Mouse (Mus musculus) cerebellum, adult (tissue): Measurements from ENCODE around the gene Olfr1504.
"Not testable (repeated sequence)": the region's sequence is repeated elsewhere in the genome, so short reads cannot be mapped to it uniquely, and the experiment has no call there.

ENCODE experiments used
- ATAC-seq: cut with Nextera tagmentation; 2 replicates; pipeline ENCODE4 v1.9.2; 2017; ENCODE audit warnings: mild to moderate bottlenecking, moderate library complexity, mixed read lengths; ENCODE audit not compliant: insufficient number of reproducible peaks, low FRiP score, low TSS enrichment

The Olfr1504 gene

DNA sequence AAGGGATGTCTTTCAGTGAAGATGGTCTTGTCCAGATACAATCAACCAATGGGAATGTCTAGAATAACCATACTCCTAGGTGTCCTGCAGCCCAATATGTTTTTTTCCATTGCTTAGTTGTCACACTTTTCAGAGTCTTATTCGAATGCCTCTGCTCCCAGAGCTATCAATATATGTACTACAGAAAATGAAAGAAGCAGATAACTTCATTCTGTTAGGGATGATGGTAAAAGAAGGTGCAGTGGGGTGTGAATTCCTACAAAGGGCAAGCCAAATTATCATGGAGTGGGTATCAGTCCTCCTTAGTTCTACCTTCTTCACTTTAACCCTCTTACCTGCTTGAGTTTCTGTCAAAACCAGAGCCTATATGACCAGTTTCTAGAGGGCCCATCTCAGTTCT is at the start of gene Olfr1504:
TSS of gene Olfr1504 (minus strand) at position 101 of the 400 bp plus-strand sequence.
- ATAC-seq = no peak

DNA sequence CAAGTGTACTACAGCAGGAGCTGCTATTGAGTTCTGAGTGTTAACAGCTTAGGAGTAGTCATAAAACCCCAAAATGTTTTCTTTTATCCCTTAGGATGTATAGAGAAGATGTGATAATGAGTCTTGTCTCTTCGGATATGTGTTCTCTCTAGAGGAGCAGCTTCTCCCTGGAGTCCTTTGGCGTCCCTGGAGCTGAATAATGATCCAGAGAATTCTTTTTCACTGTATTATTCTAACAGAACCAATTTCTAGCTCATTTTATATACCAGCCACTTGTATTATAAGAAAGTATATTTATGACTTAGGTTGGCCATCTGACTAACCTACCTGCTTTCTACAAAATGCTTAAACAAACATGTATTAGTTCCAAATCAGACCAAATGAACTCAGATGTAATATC is 15.5 kb upstream of the Olfr1504 start, which contains the start of gene Olfr1505:
TSS of gene Olfr1505 (plus strand) at position 301 of the 400 bp plus-strand sequence.
- ATAC-seq = no peak

DNA sequence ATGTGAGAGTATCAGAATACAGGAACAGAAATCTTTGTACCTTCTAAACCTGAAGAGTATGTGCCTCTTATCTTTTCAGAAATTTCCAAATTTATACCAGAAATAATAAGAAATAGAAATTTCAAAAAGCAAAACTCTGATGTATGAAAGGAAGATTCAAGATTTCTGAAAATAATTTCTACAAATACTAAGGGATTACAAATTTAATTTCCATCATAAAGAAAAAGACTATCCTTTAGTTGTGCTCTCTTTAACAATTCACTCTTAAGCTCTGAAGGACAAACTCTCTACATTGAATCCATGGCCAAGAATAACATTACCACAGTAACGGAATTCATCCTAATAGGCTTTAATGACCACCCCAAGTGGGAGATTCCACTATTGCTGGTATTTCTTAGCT is 36.2 kb downstream of the Olfr1504 start, which contains the start of gene Olfr1502:
TSS of gene Olfr1502 (plus strand) at position 301 of the 400 bp plus-strand sequence.
- ATAC-seq = no peak

DNA sequence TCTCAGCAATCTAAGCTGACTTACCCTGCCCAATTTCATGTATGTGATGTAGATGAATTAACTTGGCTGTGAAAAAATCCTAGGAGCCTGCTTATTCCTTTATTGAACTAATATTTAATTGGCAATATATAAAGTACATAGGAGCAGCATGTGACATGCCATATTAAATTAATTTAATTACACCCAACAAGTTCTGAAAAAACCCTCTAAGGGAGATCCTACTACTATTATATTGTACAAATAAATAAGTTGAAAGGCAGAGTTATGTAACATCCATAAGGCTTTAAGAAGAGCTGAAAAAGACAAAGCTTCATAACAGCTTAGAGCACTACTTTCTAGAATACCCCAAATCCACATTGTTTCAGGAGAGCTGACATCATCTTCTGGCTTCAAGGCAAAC is 47.1 kb downstream of the Olfr1504 start, which contains the start of gene Olfr1501:
TSS of gene Olfr1501 (minus strand) at position 101 of the 400 bp plus-strand sequence.
- not testable (repeated sequence) for ATAC-seq
